Comparison of ENCODE assay signal across 24 mouse cellular contexts in the genomic region with DNA sequence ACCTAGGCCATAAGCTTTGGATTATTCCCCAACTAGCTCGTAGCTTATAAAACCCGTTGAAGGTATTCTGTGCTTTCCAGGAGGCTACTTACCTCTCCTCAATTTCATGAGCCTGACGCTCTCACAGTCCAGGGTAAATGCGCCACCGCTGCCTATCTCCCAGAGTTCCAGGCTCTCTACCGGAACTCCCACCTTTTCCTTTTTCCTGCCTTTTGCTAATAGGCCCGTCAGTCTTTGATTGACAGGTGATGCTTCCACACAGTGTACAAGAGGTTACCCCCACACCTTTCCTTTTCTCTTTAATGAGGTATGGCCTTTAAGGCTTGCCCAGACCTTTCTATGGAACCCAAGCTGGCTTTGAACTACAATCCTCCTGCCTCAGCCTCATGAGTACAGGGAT. TPM values are rescaled to one million over a fixed set of nuclear protein-coding genes. Genes with fewer than 3 reads are reported as not detected.
A peak's percentile ranks its signal among the peaks of the same experiment; 100 is the strongest.
DNase-seq lines count a peak whose midpoint lies in the region; ATAC-seq and TF ChIP-seq lines count a peak whose summit lies in the region.
"Had no signal": no experiment of that assay in that cellular context is flagged by ENCODE, and none has a peak within 500 bp of the region (broad histone marks: within the 10 kb centered on the region; RNA-seq: fewer than 3 reads in every experiment).

No protein-coding gene starts in this region.

- peaks cover 2% of the 10 kb centered on the region; the same call in 1 of the 2 replicates for H3K36me3 ChIP-seq in ES-Bruce4 (ENCODE audit: control insufficient read depth, insufficient read depth, low read length, poor library complexity, severe bottlenecking)
- H3K36me3 ChIP-seq in neural tube, embryonic 15.5 days, result no peaks in the 10 kb centered on the region
- H3K36me3 ChIP-seq: embryonic facial prominence, embryonic 13.5 days; heart, embryonic 15.5 days; hindbrain, embryonic 13.5 days had no signal

- 90% methylated on average over 7 of the region's 7 CpGs for WGBS in neural tube, embryonic 15.5 days

- H3K9ac ChIP-seq in ES-Bruce4 (ENCODE audit: low read depth, poor library complexity, severe bottlenecking), result peak overlapping the region; percentile 62
- no peak overlapping the region for H3K9ac ChIP-seq in neural tube, embryonic 15.5 days (replicated peaks)
- H3K9ac ChIP-seq: embryonic facial prominence, embryonic 13.5 days; forebrain, embryonic 13.5 days; forebrain, postnatal 0 days; heart, embryonic 15.5 days; hindbrain, embryonic 13.5 days had no signal

- H3K4me3 ChIP-seq in ES-Bruce4 (ENCODE audit: low read depth, low read length), result peak overlapping the region; percentile 89
- H3K4me3 ChIP-seq in neural tube, embryonic 15.5 days (replicated peaks), result no peak overlapping the region
- no peak overlapping the region for H3K4me3 ChIP-seq in layer of hippocampus, adult 2 months
- H3K4me3 ChIP-seq: embryonic facial prominence, embryonic 13.5 days; forebrain, embryonic 13.5 days; heart, adult 2 months; heart, embryonic 15.5 days; hindbrain, embryonic 13.5 days had no signal

- peak; percentile 32 for TF ChIP-seq POLR2A in ES-Bruce4 (IDR thresholded peaks at IDR 0.05; ENCODE audit: insufficient read depth, low read length)

- TF ChIP-seq CTCF in ES-Bruce4 (IDR thresholded peaks at IDR 0.05; ENCODE audit: low read depth, low read length), result no peak
- no peak for TF ChIP-seq CTCF in layer of hippocampus, adult 2 months (conservative IDR thresholded peaks at IDR 0.05)

- peaks cover 17% of the 10 kb centered on the region for H3K9me3 ChIP-seq in ES-Bruce4 (replicated peaks; ENCODE audit: control insufficient read depth, insufficient read depth, low read length, poor library complexity, severe bottlenecking)
- no peaks in the 10 kb centered on the region for H3K9me3 ChIP-seq in neural tube, embryonic 15.5 days (replicated peaks)
- H3K9me3 ChIP-seq: heart, embryonic 15.5 days had no signal

- no peak for TF ChIP-seq EP300 in ES-Bruce4 (IDR thresholded peaks at IDR 0.05; ENCODE audit: insufficient read depth, low read depth, low read length)

- ATAC-seq in neural tube, embryonic 15.5 days (ENCODE audit: low FRiP score), result no peak
- ATAC-seq: forebrain, embryonic 13.5 days; forebrain, postnatal 0 days had no signal

- no peaks in the 10 kb centered on the region for H3K27me3 ChIP-seq in ES-Bruce4 (ENCODE audit: control insufficient read depth, insufficient read depth, low read length, poor library complexity, severe bottlenecking)
- peaks cover 34% of the 10 kb centered on the region for H3K27me3 ChIP-seq in neural tube, embryonic 15.5 days (replicated peaks)
- H3K27me3 ChIP-seq: heart, embryonic 15.5 days had no signal

- no peaks in the 10 kb centered on the region for H3K4me1 ChIP-seq in ES-Bruce4 (ENCODE audit: control insufficient read depth, insufficient read depth, low read length)
- H3K4me1 ChIP-seq in neural tube, embryonic 15.5 days, result no peaks in the 10 kb centered on the region
- H3K4me1 ChIP-seq: embryonic facial prominence, embryonic 13.5 days; forebrain, embryonic 13.5 days; heart, embryonic 15.5 days; hindbrain, embryonic 13.5 days had no signal

- peak overlapping the region; percentile 85 for H3K27ac ChIP-seq in ES-Bruce4 (ENCODE audit: insufficient read depth, low read length)
- H3K27ac ChIP-seq in neural tube, embryonic 15.5 days (replicated peaks), result no peak overlapping the region
- no peak overlapping the region for H3K27ac ChIP-seq in layer of hippocampus, adult 2 months
- H3K27ac ChIP-seq: embryonic facial prominence, embryonic 13.5 days; forebrain, embryonic 13.5 days; heart, adult 2 months; heart, embryonic 15.5 days; hindbrain, embryonic 13.5 days had no signal

- DNase-seq in 3134 (ENCODE audit: extremely low read depth, insufficient read length, low spot score) (peak; percentile 65), R1 (ENCODE audit: low read depth, low spot score) (peak; percentile 92)
- peak; percentile 64 for DNase-seq in testis, postnatal 14 days (ENCODE audit: low spot score)
- DNase-seq in left cerebral cortex, adult 11 months (ENCODE audit: low spot score), result no peak
- no peak for DNase-seq in layer of hippocampus, adult 2 months (ENCODE audit: low spot score in 2 of 2)
- DNase-seq: adrenal gland, adult 2 months; adrenal gland, postnatal 25 days; cerebellum, adult 18-20 months; cerebellum, adult 9-11 months; cerebellum, postnatal 36 days; forebrain, postnatal 0 days; gastrocnemius, postnatal 14 days; heart, adult 2 months; heart, postnatal 14 days had no signal

- no peak overlapping the region for H3K4me2 ChIP-seq in neural tube, embryonic 15.5 days
- H3K4me2 ChIP-seq: embryonic facial prominence, embryonic 13.5 days; forebrain, embryonic 13.5 days; heart, embryonic 11.5 days; heart, embryonic 15.5 days; hindbrain, embryonic 13.5 days had no signal

RNA-seq across cellular contexts. Expression of gene Olig2, which starts 25.4 kb away (rescaled TPM):
- polyA plus RNA-seq in ES-Bruce4 (2011; ENCODE audit: insufficient read depth, insufficient read length, low read depth, missing spikeins), result 25.8 and 26.2 TPM in 2 replicates
- polyA plus RNA-seq in neural tube, embryonic 15.5 days (2015; fragmentation: Nextera tagmentation; extraction: Ambion mirVana), result 8.5 and 9.9 TPM in 2 replicates
- 10 to 100 TPM; 25.2 to 27.1 TPM for total RNA-seq in layer of hippocampus, adult 2 months (2021)
- total RNA-seq: adrenal gland, adult 2 months; adrenal gland, postnatal 25 days; gastrocnemius, adult 18-20 months; gastrocnemius, postnatal 14 days; heart, adult 2 months; heart, postnatal 14 days; hematopoietic stem cell, adult 5-6 weeks had no signal
- polyA plus RNA-seq: adrenal gland, adult 2 months; gonadal fat pad, adult 2 months; heart, adult 2 months; heart, embryonic 15.5 days had no signal

Comparison
In these comparisons a context has a peak if more than half of its experiments do, and no peak if none do; other contexts are left out.
1. DNase-seq: peak in 3134 (single experiment), R1 (single experiment) and testis, postnatal 14 days (single experiment); none in left cerebral cortex, adult 11 months (single experiment) and layer of hippocampus, adult 2 months (0 of 2).